Mouse (Mus musculus) small intestine, adult 2 months (tissue): ENCODE data around the gene Irf9. TPM values are rescaled to one million over a fixed set of nuclear protein-coding genes. Genes with fewer than 3 reads are reported as not detected.

Experiments used
- H3K27ac ChIP-seq: fragments of 200-500 bp; 2 replicates; pipeline ENCODE4 v1.5.1; 2012; ENCODE audit warnings: low read depth, low read length, control low read depth, inconsistent platforms; ENCODE audit not compliant: insufficient read depth
- H3K27me3 ChIP-seq: fragments of 200-500 bp; 2 replicates; pipeline ENCODE4 v1.6.1; 2012; ENCODE audit warnings: mild to moderate bottlenecking, moderate library complexity, low read length, inconsistent platforms; ENCODE audit not compliant: control insufficient read depth, insufficient read depth
- H3K36me3 ChIP-seq: fragments of 200-500 bp; 2 replicates; pipeline ENCODE4 v1.6.1; 2012; ENCODE audit warnings: mild to moderate bottlenecking, low read length, control low read depth, inconsistent platforms; ENCODE audit not compliant: control insufficient read depth, insufficient read depth
- H3K4me1 ChIP-seq: fragments of 200-500 bp; 2 replicates; pipeline ENCODE4 v1.6.1; 2012; ENCODE audit warnings: low read length, inconsistent platforms, mixed read lengths; ENCODE audit not compliant: control insufficient read depth, insufficient read depth, insufficient read length
- H3K4me3 ChIP-seq: fragments of 200-500 bp; 2 replicates; pipeline ENCODE4 v1.5.1; 2012; ENCODE audit warnings: low read depth, mild to moderate bottlenecking, control low read depth, inconsistent platforms, low read length, moderate library complexity
- CTCF ChIP-seq: fragments of 200-500 bp; IDR thresholded peaks from 2 replicates; pipeline ENCODE4 v1.5.1; 2012; ENCODE audit warnings: low read depth, mild to moderate bottlenecking, control low read depth, inconsistent platforms, low read length, moderate library complexity, mixed read lengths; ENCODE audit not compliant: insufficient replicate concordance, insufficient read length; ENCODE audit errors: extremely low read depth
- POLR2A ChIP-seq: fragments of 200-500 bp; IDR thresholded peaks from 2 replicates; pipeline ENCODE4 v1.6.1; 2012; ENCODE audit warnings: low read depth, mild to moderate bottlenecking, control low read depth, inconsistent platforms, low read length, moderate library complexity
- WGBS: fragments of 180-500 bp; shearing (Covaris S2); methylation state at CpG from one replicate; pipeline ENCODE4 v1.1.7; 2018; 5-methylcytosine and 5-hydroxymethylcytosine counted together
- polyA plus RNA-seq: library from polyadenylated mRNA; depleted of rRNA; stranded (reverse); fragments of >200 nt; gene quantifications from 2 replicates; pipeline ENCODE4 v1.2.3, GENCODE M21; 2012

The Irf9 gene
- polyA plus RNA-seq, 1 experiment, result 77.6 TPM

- WGBS, result 24% methylated on average over 21 of the region's 21 CpGs
- no peak within 1 kb of the TSS for H3K27ac ChIP-seq
These were observed 14.5 kb downstream of the Irf9 start, which contains the start of gene Rec8 for GRCm38 (mm10) chr14:55617822-55618221. Gene Rec8, plus strand, starts transcription at chr14:55618037.

DNA sequence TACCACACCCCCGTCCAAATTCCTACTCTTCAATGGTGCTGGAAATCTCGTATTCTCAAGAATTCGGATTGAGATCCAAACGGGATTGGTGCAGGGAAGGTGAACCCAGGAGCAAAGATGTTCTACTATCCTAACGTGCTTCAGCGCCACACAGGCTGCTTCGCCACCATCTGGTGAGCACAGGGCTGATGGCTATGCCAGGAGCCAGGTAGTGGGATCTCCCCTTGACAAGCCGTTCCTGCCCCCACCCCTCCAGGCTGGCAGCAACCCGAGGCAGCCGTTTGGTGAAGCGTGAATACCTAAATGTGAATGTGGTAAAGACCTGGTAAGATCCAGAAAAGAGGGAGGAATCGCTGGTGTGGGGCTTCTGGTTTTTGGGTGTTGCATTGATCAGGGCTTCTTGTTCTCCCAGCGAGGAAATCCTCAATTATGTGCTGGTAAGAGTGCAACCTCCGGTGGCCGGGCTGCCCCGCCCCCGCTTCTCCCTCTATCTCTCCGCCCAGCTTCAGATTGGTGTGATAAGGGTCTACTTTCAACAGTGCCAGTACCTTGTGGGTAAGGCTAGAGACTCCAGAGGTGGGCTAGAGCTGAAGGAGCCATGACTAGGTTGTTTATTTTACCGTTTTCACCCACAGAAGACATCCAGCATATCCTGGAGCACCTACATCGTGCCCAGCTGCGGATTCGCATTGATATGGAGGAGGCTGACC, 15.3 kb downstream of the Irf9 start:
- WGBS, result 24% methylated on average over 22 of the region's 22 CpGs
- peaks cover 5% of the 10 kb centered on the region; the same call in 1 of the 2 replicates for H3K4me1 ChIP-seq
- H3K36me3 ChIP-seq, result 0 out of 2 replicates have a peak, but pooled peaks cover 2% of the 10 kb centered on the region
- H3K27ac ChIP-seq, result no peak overlapping the region
- TF ChIP-seq CTCF, result no peak
- TF ChIP-seq POLR2A, result no peak
- peak overlapping the region; percentile 60 for H3K4me3 ChIP-seq
- no peaks in the 10 kb centered on the region for H3K27me3 ChIP-seq

More at GRCm38 (mm10) chr14:55617822-55618221, 14.5 kb downstream of the Irf9 start, which contains the start of gene Rec8:
- no peak; the same call in 1 of the 2 replicates for TF ChIP-seq POLR2A
- no peak for TF ChIP-seq CTCF
- H3K4me3 ChIP-seq, result peak within 1 kb of the TSS; percentile 60
- H3K27me3 ChIP-seq, result no peaks in the 10 kb centered on the region
- peaks cover 8% of the 10 kb centered on the region; the same call in 1 of the 2 replicates for H3K4me1 ChIP-seq
- no peaks in the 10 kb centered on the region for H3K36me3 ChIP-seq

DNA sequence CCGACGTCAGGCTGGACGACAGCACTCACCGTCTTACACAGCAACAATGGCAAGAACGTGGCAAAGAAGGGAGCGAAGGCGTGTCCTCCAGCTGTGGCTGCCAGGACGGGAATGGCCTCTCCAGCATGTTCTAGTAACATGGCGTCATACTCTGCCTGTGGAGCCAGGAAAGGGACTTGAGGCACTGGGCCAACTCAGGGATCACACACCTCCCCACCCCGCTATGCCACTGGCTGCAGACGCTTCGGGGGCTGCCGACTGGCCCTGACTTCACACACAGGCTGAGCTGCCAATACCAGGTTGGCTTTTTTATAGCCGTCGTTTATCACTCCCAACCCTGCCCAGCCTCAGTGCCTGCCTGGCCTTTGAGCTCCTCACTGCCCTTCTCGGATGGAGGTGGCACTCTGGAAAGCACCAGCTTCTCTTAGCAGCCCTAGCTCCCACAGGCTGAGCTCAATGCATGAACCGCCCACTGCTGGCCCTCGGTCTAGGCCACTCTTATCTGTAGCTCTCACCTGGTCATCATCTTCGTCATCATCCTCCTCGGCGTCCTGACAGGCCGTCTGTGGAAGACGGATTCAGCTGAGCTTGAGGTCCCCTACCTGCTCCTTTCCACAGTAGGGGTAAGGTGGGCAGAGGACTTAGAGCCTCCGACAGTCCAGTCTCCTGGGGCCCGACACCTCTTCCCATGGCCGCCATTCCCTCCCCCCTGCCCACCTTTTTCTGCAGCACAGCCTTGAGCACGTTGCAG, 24.9 kb downstream of the Irf9 start:
- 73% methylated on average over 27 of the region's 27 CpGs for WGBS
- H3K36me3 ChIP-seq, result peaks cover 52% of the 10 kb centered on the region

GRCm38 (mm10) chr14:55629312-55629711, 25.9 kb downstream of the Irf9 start:
- Histone ChIP-seq H3K27me3 (no peaks in the 10 kb centered on the region), H3K36me3 (peaks cover 51% of the 10 kb centered on the region), H3K4me1 (peaks cover 15% of the 10 kb centered on the region), H3K27ac (no peak overlapping the region), H3K4me3 (no peak overlapping the region)
- peak; percentile 73; the same call in 1 of the 2 replicates for TF ChIP-seq CTCF
- no peak for TF ChIP-seq POLR2A
- WGBS, result 32% methylated on average over 5 of the region's 5 CpGs

More for the DNA sequence above, 24.9 kb downstream of the Irf9 start:
- Histone ChIP-seq H3K4me3 (no peak overlapping the region), H3K4me1 (peaks cover 15% of the 10 kb centered on the region), H3K27ac (peak overlapping the region; percentile 33), H3K27me3 (no peaks in the 10 kb centered on the region)
- TF ChIP-seq CTCF (no peak; the same call in 1 of the 2 replicates), POLR2A (no peak)

DNA sequence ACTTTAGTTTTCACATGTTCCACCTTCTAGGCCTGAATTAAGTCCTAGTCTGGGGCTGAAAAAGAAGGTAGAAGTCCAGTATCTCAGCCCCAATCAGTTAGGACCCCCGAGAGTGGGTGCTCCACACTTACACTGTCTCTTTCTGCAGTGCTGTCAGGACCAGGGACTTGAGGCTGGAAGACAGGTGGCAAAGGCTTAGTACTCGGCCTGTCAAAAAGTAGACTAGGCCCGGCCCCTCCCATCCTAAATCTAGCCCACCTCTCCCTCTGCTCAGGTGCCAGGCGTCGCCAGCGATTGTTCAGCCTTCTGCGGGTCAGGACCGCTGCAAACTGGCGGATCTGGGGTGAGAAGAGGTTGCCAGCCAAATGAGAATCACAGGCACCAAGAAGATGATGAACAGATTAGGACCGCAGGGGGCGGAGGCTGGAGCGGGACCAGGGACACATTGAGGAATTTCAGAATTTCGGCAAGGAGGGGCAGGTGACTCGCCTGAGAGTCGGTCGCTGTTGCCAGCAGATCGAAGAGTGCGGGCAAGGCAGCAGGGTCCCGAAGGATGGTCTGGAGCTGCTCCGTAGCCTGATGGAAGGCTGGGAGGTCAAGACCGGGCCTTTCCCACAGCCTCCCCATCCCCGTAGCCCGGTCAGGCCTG, 31.6 kb downstream of the Irf9 start:
- H3K27ac ChIP-seq, result no peak overlapping the region; the same call in 1 of the 2 replicates
- no peaks in the 10 kb centered on the region for H3K27me3 ChIP-seq
- H3K4me1 ChIP-seq, result peaks cover 4% of the 10 kb centered on the region
- H3K36me3 ChIP-seq, result peaks cover 41% of the 10 kb centered on the region
- TF ChIP-seq CTCF (no peak), POLR2A (no peak)
- peak overlapping the region; percentile 73 for H3K4me3 ChIP-seq
- 3% methylated on average over 23 of the region's 23 CpGs for WGBS

DNA sequence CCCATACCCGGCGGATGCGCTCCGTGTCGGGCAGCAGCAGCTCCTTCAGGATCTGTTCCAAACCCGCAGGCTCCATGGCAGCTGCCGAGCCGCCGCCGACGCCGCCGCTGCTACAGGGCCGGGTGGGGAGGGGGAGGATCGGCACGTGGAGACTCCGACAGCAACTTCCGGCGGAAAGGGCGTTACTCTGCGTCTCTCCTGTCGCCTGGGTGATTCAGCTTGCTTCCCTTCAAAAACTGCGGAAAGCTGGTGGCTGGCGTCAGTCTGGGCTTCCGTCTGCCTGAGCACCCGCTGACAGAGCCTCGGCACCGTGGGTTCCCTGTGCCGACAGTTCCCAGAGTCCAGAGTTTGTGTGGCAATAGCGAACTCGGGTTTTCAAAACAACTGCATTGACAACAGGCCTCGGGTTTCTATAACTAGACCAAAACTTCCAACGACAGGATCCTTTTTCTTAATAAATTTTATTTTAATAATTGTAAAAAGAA, 32.2 kb downstream of the Irf9 start, which contains the start of gene Ipo4:
TSS of gene Ipo4 (minus strand) at position 435 of the 485 bp plus-strand sequence.
- Histone ChIP-seq H3K4me1 (peaks cover 2% of the 10 kb centered on the region; the same call in 1 of the 2 replicates), H3K27me3 (no peaks in the 10 kb centered on the region), H3K4me3 (peak within 1 kb of the TSS; percentile 73), H3K27ac (no peak within 1 kb of the TSS; the same call in 1 of the 2 replicates), H3K36me3 (peaks cover 45% of the 10 kb centered on the region)
- peak; percentile 54; the same call in 1 of the 2 replicates for TF ChIP-seq POLR2A
- no peak for TF ChIP-seq CTCF
- 1% methylated on average over 33 of the region's 33 CpGs for WGBS

DNA sequence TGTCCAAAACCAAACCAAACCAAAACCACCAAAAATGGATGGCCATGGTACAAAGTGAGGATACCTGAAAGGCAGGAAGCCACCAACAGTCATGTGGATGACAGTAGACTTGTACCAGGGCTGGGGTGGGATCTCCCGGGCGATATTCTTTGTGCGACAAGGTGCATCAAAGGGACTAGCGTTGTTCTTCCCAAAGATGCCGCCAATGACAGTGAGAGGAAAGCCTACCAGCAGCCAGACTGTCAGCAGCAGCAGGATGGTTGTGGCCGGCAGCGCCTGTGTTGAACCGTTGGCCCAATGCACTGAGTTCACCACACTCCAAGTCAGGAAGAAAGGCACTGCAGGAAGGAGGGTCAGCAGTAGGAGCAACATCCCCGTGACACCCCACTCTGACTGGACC, 34.4 kb downstream of the Irf9 start, which contains the start of gene Gm49378:
TSS of gene Gm49378 (minus strand) at position 101 of the 400 bp plus-strand sequence.
- no peak within 1 kb of the TSS for H3K4me3 ChIP-seq
- no peak within 1 kb of the TSS for H3K27ac ChIP-seq
- H3K4me1 ChIP-seq, result peaks cover 7% of the 10 kb centered on the region
- 95% methylated on average over 9 of the region's 9 CpGs for WGBS
- no peak for TF ChIP-seq CTCF
- TF ChIP-seq POLR2A, result no peak
- H3K27me3 ChIP-seq, result no peaks in the 10 kb centered on the region
- peaks cover 41% of the 10 kb centered on the region for H3K36me3 ChIP-seq
